Mouse (Mus musculus): ENCODE results near the gene Neurog1. TPM values are rescaled to one million over a fixed set of nuclear protein-coding genes. Genes with fewer than 3 reads are reported as not detected.
A peak's percentile ranks its signal among the peaks of the same experiment; 100 is the strongest.

The Neurog1 gene
- total and polyA plus RNA-seq, 2 experiments from 2014 or later = not detected

DNA sequence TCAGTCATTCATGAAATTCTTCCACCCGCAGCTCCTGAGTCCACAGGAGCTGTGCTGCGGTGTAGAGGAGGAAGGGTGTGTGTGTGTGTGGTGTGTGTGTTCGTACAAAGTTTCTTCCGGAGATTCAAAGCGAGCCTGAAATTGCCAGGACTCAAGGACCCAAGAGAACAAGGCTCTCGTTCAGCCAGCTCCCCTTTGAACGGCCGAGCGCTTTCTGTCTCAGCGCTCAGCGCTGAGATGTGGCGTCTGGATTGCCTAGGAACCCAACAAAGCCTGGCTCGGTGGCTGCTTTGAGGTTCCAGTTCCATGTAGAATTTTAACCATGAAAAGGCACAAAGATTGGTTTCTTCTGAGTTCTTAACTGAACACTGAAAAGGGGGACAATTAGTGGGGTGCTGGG, 18.2 kb upstream of the Neurog1 start:
- peak; percentile 61 for ATAC-seq
- peak; percentile 30 for DNase-seq

DNA sequence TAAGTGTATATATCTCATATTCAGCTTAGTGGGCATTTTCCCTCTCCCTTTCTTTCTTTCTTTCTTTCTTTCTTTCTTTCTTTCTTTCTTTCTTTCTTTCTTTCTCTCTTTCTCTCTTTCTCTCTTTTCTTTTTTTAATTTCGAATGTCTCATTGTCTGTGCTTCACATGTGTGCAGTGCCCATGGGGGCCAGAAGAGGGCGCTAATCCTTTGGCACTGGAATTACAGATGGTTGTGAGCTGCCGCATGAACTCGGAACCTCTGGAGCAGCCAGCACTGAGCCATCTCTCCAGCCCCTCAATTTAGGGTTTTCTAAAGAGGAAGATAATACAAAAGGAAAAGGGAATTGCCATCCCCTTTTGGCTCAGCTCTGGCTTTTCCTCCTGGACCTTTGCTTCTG, 15.4 kb upstream of the Neurog1 start:
- H3K4me3 ChIP-seq (ENCODE audit: low read depth, low read length) = no peak overlapping the region
- H3K9ac ChIP-seq = no peak overlapping the region
- no peaks in the 10 kb centered on the region for H3K36me3 ChIP-seq (ENCODE audit: insufficient read depth)
- 0 out of 2 replicates have a peak, but pooled peaks cover 5% of the 10 kb centered on the region for H3K9me3 ChIP-seq (ENCODE audit: low read length)
- ATAC-seq (no peak), DNase-seq (no peak)
- WGBS = 75% methylated on average over 4 of the region's 4 CpGs
- no peak overlapping the region for H3K27ac ChIP-seq (ENCODE audit: low read depth, low read length)
- TF ChIP-seq CTCF (IDR thresholded peaks at IDR 0.05; ENCODE audit: low read depth) = peak; percentile 51
- no peaks in the 10 kb centered on the region for H3K4me1 ChIP-seq (ENCODE audit: insufficient read depth)
- H3K4me2 ChIP-seq (ENCODE audit: low read depth) = no peak overlapping the region
- H3K27me3 ChIP-seq (ENCODE audit: insufficient read depth, low read length) = no peaks in the 10 kb centered on the region

More for the DNA sequence above, 18.2 kb upstream of the Neurog1 start:
- no peak overlapping the region for H3K27ac ChIP-seq (ENCODE audit: low read depth, low read length)
- H3K4me1 ChIP-seq (ENCODE audit: insufficient read depth) = no peaks in the 10 kb centered on the region
- no peaks in the 10 kb centered on the region for H3K27me3 ChIP-seq (ENCODE audit: insufficient read depth, low read length)
- no peaks in the 10 kb centered on the region for H3K36me3 ChIP-seq (ENCODE audit: insufficient read depth)
- no peak overlapping the region for H3K4me2 ChIP-seq (ENCODE audit: low read depth)
- WGBS = 44% methylated on average over 13 of the region's 13 CpGs
- no peak overlapping the region for H3K9ac ChIP-seq
- no peak for TF ChIP-seq CTCF (IDR thresholded peaks at IDR 0.05; ENCODE audit: low read depth)
- H3K4me3 ChIP-seq (ENCODE audit: low read depth, low read length) = no peak overlapping the region
- 0 out of 2 replicates have a peak, but pooled peaks cover 5% of the 10 kb centered on the region for H3K9me3 ChIP-seq (ENCODE audit: low read length)

DNA sequence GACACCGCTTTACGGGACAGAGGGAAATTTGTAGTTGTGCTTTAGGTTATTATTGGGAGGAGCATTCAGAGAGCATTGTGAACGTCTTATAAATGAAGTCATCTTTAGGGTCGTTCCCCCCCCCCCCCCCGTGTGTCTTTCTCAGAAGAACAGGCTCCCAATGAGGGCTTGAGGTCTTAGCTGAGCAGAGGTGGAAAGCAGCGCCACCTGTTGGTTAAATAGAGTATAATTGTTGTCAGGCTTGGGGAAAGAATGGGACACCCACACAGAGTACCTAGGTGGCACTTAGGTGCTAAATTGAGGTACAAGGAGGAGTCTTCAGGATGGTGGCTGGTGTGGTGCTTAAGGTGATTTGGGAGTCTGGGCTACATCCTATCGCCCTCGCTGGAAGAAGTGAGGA, 14.5 kb upstream of the Neurog1 start:
- WGBS = 34% methylated on average over 8 of the region's 8 CpGs
- peak; percentile 70 for DNase-seq
- Histone ChIP-seq H3K27ac (ENCODE audit: low read depth, low read length) (no peak overlapping the region), H3K9me3 (ENCODE audit: low read length) (0 out of 2 replicates have a peak, but pooled peaks cover 1% of the 10 kb centered on the region), H3K4me3 (ENCODE audit: low read depth, low read length) (no peak overlapping the region), H3K4me1 (ENCODE audit: insufficient read depth) (no peaks in the 10 kb centered on the region), H3K36me3 (ENCODE audit: insufficient read depth) (no peaks in the 10 kb centered on the region), H3K9ac (no peak overlapping the region), H3K27me3 (ENCODE audit: insufficient read depth, low read length) (0 out of 2 replicates have a peak, but pooled peaks cover 5% of the 10 kb centered on the region), H3K4me2 (ENCODE audit: low read depth) (no peak overlapping the region)
- TF ChIP-seq CTCF (IDR thresholded peaks at IDR 0.05; ENCODE audit: low read depth) = peak; percentile 72
- ATAC-seq = peak; percentile 38

DNA sequence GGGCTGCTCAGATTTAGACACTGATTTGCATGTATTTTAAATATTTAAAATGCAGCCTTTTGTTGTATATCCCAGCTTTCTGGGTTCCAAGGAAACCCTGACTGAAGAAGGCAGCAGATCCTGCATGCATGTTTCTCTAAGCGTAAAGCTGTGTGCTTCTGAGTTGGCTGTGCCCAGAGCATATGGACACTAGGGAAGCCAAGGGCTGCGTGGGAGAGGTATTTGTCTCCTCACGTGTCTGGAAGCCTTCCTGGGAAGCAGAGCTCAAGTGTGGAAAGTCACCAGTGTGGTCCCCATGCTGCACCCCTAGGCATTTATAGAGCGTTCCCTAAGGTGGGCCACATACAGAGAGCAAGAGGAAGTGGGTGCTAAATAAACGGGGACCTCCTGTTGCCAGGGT, 13.7 kb upstream of the Neurog1 start:
- H3K27me3 ChIP-seq (ENCODE audit: insufficient read depth, low read length) = peaks cover 12% of the 10 kb centered on the region; the same call in 1 of the 2 replicates
- no peak overlapping the region for H3K9ac ChIP-seq
- DNase-seq (peak; percentile 66), ATAC-seq (peak; percentile 69)
- no peak overlapping the region for H3K27ac ChIP-seq (ENCODE audit: low read depth, low read length)
- 49% methylated on average over 5 of the region's 5 CpGs for whole genome bisulfite sequencing
- no peaks in the 10 kb centered on the region for H3K4me1 ChIP-seq (ENCODE audit: insufficient read depth)
- no peaks in the 10 kb centered on the region for H3K36me3 ChIP-seq (ENCODE audit: insufficient read depth)
- H3K9me3 ChIP-seq (ENCODE audit: low read length) = no peaks in the 10 kb centered on the region
- TF ChIP-seq CTCF (IDR thresholded peaks at IDR 0.05; ENCODE audit: low read depth) = no peak
- no peak overlapping the region for H3K4me2 ChIP-seq (ENCODE audit: low read depth)
- no peak overlapping the region for H3K4me3 ChIP-seq (ENCODE audit: low read depth, low read length)

DNA sequence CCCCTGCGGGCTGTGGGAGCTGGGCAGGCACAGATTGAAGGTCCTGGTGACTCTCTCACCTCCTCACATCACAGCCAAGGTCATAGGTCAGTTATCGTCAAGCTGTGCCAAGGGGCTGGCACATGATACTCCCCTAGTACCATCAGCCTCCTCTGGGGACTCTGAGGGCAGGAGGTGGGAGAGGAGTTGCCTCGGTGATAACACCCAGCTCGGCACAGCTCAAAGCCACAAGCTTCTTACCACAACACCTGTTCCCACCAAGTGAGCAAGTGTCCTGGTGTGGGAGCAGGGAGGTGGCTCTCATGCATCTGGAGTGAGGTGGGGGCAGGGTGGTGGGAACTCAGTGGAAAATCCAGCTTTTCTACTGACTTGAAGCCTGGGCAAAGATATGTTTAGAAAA, 10.3 kb upstream of the Neurog1 start:
- ATAC-seq = no peak
- 69% methylated on average over 4 of the region's 4 CpGs for WGBS
- peaks cover 30% of the 10 kb centered on the region for H3K27me3 ChIP-seq (ENCODE audit: insufficient read depth, low read length)
- no peak overlapping the region for H3K27ac ChIP-seq (ENCODE audit: low read depth, low read length)
- DNase-seq = no peak
- no peaks in the 10 kb centered on the region for H3K9me3 ChIP-seq (ENCODE audit: low read length)
- H3K4me2 ChIP-seq (ENCODE audit: low read depth) = no peak overlapping the region
- TF ChIP-seq CTCF (IDR thresholded peaks at IDR 0.05; ENCODE audit: low read depth) = no peak
- no peaks in the 10 kb centered on the region for H3K36me3 ChIP-seq (ENCODE audit: insufficient read depth)
- H3K9ac ChIP-seq = no peak overlapping the region
- H3K4me3 ChIP-seq (ENCODE audit: low read depth, low read length) = no peak overlapping the region
- H3K4me1 ChIP-seq (ENCODE audit: insufficient read depth) = 0 out of 2 replicates have a peak, but pooled peaks cover 5% of the 10 kb centered on the region

DNA sequence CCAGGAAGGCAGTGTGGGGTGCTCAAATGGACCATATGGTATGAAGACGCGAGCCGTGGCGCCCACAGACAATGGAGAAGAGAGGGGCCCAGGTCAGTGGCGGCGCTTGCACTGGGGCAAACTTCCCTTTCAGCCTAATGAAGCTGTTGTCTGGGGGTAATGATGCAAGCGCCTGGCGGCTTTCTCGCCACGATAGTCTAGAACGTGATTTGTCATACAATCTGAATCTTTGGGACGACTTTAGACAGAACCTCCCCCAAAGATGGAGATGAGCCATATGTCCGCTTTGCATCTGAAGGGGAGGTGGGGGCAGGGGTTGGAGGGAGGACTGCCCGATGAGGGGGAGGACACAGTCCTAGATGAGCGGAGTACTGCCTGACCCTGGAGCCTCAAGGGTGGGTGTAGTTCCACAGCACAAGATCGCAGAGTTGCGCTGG, 8.4 kb upstream of the Neurog1 start:
- DNase-seq = no peak
- no peak for TF ChIP-seq CTCF (IDR thresholded peaks at IDR 0.05; ENCODE audit: low read depth)
- 0 out of 2 replicates have a peak, but pooled peaks cover 5% of the 10 kb centered on the region for H3K4me1 ChIP-seq (ENCODE audit: insufficient read depth)
- no peaks in the 10 kb centered on the region for H3K36me3 ChIP-seq (ENCODE audit: insufficient read depth)
- WGBS = 4% methylated on average over 17 of the region's 17 CpGs
- H3K4me3 ChIP-seq (ENCODE audit: low read depth, low read length) = no peak overlapping the region
- H3K27ac ChIP-seq (ENCODE audit: low read depth, low read length) = no peak overlapping the region
- ATAC-seq = no peak
- no peaks in the 10 kb centered on the region for H3K9me3 ChIP-seq (ENCODE audit: low read length)
- no peak overlapping the region for H3K9ac ChIP-seq
- peaks cover 49% of the 10 kb centered on the region for H3K27me3 ChIP-seq (ENCODE audit: insufficient read depth, low read length)
- no peak overlapping the region for H3K4me2 ChIP-seq (ENCODE audit: low read depth)

DNA sequence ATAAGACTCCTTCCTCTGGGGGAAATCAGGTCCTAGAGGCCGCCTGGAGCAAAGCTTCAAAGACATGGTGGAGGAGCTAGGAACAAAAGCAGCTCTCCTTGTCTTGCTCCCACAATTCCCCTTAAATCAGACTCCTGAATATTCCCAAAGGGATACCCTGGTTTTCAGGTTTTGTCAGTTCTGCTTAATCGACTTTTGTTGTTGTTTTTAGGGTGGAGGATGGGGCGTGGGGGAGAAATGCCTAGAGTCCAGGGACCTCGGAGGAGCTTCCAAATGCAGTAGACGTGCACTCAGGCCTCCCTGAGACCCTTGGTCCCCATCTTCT, 7.9 kb upstream of the Neurog1 start:
- ATAC-seq = no peak
- Histone ChIP-seq H3K27ac (ENCODE audit: low read depth, low read length) (no peak overlapping the region), H3K27me3 (ENCODE audit: insufficient read depth, low read length) (peaks cover 54% of the 10 kb centered on the region), H3K9me3 (ENCODE audit: low read length) (no peaks in the 10 kb centered on the region), H3K4me2 (ENCODE audit: low read depth) (no peak overlapping the region), H3K4me1 (ENCODE audit: insufficient read depth) (0 out of 2 replicates have a peak, but pooled peaks cover 5% of the 10 kb centered on the region), H3K4me3 (ENCODE audit: low read depth, low read length) (no peak overlapping the region), H3K36me3 (ENCODE audit: insufficient read depth) (no peaks in the 10 kb centered on the region), H3K9ac (no peak overlapping the region)
- DNase-seq = no peak
- 6% methylated on average over 5 of the region's 5 CpGs for WGBS
- no peak for TF ChIP-seq CTCF (IDR thresholded peaks at IDR 0.05; ENCODE audit: low read depth)

Measured in forebrain, postnatal 0 days (tissue).